Mouse (Mus musculus): ENCODE data around the gene Btnl2. TPM values are rescaled to one million over a fixed set of nuclear protein-coding genes. Genes with fewer than 3 reads are reported as not detected.
"Not testable (repeated sequence)": the region's sequence is repeated elsewhere in the genome, so short reads cannot be mapped to it uniquely, and the experiment has no call there.

The Btnl2 gene
- total RNA-seq (2021): under 1 TPM; 0.50 to 0.74 TPM

DNA sequence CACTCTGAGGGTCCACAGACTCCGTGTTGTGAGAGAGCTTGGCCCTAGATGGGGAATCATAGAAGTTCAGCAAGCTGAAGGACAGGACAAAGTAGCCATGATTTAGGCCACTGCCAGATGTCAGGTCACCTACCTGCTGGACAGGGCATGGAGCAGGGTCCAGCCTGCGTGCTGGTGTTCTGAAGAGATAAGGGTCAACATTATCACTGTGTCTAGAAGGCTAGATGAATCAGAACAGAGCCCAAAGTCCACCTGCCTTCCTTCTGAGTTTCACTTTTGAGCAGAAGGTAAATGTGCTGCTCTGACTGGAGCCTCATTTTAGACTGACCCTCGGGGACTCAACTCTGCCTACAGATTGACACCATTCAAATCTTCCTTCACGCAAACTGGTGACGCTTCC is at the start of gene Btnl2:
Gene Btnl2 (plus strand): TSS at position 284 of the 400 bp plus-strand sequence.
- intact Hi-C loops (cut with DNase I): no loop called here
- no peak for DNase-seq (ENCODE audit: low spot score in 2 of 2)

GRCm38 (mm10) chr17:34305380-34306030 is 49.1 kb upstream of the Btnl2 start, which contains the start of gene H2-Eb1:
TSS of gene H2-Eb1 (plus strand) at chr17:34305867.
- peak; percentile 73 to 85 for DNase-seq (ENCODE audit: low spot score in 2 of 2)
- intact Hi-C loops (cut with DNase I): no loop called here

DNA sequence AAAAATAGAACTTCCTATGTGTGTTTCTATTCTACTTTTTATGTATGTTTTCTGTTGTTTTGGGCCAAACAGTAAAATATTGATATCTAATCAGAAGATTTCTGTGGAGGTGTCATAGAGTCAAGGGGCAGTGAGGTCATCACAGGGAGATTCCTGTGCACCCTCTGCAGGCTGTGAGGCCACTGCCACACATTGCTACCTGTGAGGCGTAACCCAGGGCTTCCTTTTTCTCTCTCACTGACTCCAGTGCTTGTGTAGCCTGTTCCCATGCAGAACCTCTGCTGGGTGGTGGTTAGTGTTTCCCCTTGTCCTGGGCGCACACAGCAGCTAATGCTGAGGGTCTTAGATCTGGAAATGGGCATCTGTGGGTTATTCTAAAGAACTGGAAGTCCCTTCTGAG is 48.2 kb upstream of the Btnl2 start:
- intact Hi-C loops (cut with DNase I): no loop called here
- no peak for DNase-seq (ENCODE audit: low spot score in 2 of 2)

DNA sequence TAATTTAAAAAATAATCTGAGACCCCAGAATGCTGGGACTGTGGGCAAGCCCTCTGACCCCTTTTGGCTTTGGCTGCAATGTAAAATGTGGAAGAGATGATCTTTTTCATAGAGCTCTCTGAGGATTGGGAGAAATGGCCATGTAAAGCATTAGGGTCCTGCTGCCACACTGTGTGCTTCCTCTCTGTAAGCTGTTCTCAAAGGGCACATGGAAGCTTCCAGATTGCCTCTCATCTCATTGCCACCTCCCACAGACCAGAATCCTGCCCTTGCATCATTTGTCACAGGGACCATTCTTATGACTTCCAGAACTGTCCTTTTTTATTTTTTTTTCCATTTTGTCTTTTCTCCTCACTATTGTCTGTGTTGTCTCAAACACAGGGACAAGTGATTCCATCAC is 47.4 kb upstream of the Btnl2 start:
- intact Hi-C loops (cut with DNase I): no loop called here

DNA sequence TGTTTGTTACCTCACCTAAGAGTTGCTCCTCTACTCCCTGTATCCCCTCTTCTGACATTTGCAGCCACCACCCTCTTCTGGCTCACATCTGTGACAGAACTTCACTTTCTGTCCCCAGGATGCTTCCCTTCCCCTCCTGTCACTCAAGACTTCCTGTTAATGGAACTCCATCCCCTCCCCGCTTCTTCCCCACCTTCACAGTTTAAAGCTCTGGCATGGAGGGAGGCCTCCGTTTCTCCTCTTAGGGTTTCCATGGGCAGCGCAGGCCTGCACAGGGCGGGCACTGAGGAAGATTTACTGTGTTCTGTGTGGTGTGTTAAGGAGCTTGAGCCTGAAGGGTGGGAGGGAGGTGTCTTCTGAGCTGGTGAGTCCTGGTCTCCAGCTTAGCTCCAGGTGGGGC is 46.5 kb upstream of the Btnl2 start:
- DNase-seq (ENCODE audit: low spot score in 2 of 2): no peak
- intact Hi-C loops (cut with DNase I): no loop called here

More for the DNA sequence above, 47.4 kb upstream of the Btnl2 start:
- no peak for DNase-seq (ENCODE audit: low spot score in 2 of 2)

GRCm38 (mm10) chr17:34309225-34309624 is 45.4 kb upstream of the Btnl2 start:
- DNase-seq (ENCODE audit: low spot score in 2 of 2): no peak
- intact Hi-C loops (cut with DNase I): no loop called here

- intact Hi-C loops (cut with DNase I): no loop called here
- DNase-seq (ENCODE audit: low spot score in 2 of 2): peak; percentile 69 to 73
Observed at GRCm38 (mm10) chr17:34309683-34310385, 44.8 kb upstream of the Btnl2 start.

DNA sequence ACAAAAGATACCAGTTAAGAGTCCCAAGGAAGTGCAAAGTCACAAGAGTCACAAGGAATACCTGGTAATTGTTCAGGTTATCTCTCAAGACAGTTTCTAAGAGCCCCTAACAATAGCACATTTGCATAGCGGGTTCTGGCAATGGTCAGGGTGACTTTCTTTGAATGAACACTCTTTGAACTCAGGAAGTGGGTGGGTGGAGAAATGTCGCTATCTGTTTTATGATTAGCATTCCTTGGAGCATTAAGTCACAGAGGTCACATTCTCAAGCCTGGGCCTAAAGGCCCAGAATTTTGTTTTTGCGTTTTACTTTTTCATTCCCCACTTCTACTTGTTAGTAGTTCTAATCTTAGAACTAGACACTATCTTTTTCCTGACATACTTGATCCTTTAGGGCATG is 44.1 kb upstream of the Btnl2 start:
- intact Hi-C loops (cut with DNase I); DNase-seq (ENCODE audit: low spot score in 2 of 2): not testable (repeated sequence)

DNA sequence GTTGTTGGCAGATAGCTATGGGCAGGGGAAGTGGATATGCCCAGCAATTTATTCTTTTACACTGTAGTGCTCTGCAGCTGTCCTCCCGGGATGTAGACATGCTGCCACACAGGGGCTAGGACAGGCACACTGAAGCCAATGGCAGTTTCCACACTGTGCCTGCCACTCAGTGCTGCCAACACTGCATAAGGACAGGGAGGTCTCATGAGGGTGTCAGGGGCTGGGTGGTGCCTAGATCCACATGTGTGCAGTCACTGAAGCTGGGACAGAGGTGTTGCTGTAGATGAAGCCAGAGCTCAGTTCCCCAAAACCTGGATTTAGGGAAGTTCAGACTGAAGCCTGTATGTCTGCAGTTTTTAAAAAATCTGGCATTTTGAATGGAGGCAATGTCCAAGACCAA is 42.4 kb upstream of the Btnl2 start:
- intact Hi-C loops (cut with DNase I): loop anchor here (2.0 kb wide), 1 partner anchor 61 kb away; no protein-coding TSS in a partner anchor
- no peak for DNase-seq (ENCODE audit: low spot score in 2 of 2)

GRCm38 (mm10) chr17:34313393-34313792 is 41.2 kb upstream of the Btnl2 start:
- intact Hi-C loops (cut with DNase I): loop anchor here (2.0 kb wide), 1 partner anchor 63 kb away; no protein-coding TSS in a partner anchor
- peak; percentile 60 to 68 for DNase-seq (ENCODE audit: low spot score in 2 of 2)

- DNase-seq (ENCODE audit: low spot score in 2 of 2): no peak
- intact Hi-C loops (cut with DNase I): no loop called here
Observed at GRCm38 (mm10) chr17:34314286-34314685, 40.3 kb upstream of the Btnl2 start.

- intact Hi-C loops (cut with DNase I): no loop called here
- no peak for DNase-seq (ENCODE audit: low spot score in 2 of 2)
Observed at GRCm38 (mm10) chr17:34315512-34315911, 39.1 kb upstream of the Btnl2 start.

DNA sequence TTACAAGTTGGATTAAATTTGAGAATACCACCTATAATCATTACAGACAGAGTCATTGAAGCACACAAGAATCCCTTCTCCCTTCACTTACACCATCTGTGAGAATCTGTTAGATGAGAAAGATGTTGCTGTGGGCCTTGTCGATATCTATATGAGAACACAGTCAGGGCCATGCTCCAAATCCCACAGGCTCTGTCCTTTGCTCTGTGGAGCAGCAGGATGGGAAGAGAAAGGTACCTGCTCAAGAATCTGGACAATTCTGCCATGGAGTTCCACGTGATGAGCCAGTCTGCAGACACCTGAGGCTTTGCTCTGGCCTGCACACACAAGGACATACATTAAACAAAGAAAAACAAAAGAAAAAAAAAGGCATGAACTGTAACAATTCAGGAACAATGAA is 37.9 kb upstream of the Btnl2 start:
- DNase-seq (ENCODE audit: low spot score in 2 of 2): no peak
- intact Hi-C loops (cut with DNase I): no loop called here

DNA sequence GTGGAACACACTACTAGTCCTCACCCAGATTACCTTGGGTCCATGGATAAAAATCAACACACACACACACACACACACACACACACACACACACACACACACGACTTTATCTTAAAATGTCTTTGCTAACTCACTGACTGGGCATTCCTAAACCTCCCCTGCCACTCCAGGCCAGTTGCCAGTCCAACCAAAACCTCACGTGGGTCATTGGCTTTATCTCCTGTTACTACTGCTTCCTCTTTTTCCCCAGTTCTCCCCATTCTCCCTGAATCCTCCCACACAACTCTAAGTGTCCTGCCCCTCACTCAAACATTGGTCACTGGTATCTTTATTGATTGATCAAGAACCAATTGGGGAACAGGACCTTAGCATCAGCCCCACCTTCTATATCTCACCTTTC is 37.3 kb upstream of the Btnl2 start:
- no peak for DNase-seq (ENCODE audit: low spot score in 2 of 2)

GRCm38 (mm10) chr17:34325436-34325835 is 29.2 kb upstream of the Btnl2 start, which contains the start of gene H2-Eb2:
TSS of gene H2-Eb2 (plus strand) at chr17:34325665.
- intact Hi-C loops (cut with DNase I): no loop called here
- DNase-seq (ENCODE audit: low spot score in 2 of 2): no peak

More for the DNA sequence above, 37.3 kb upstream of the Btnl2 start:
- intact Hi-C loops (cut with DNase I): no loop called here

- intact Hi-C loops (cut with DNase I): no loop called here
- no peak for DNase-seq (ENCODE audit: low spot score in 2 of 2)
Observed at GRCm38 (mm10) chr17:34326373-34326772, 28.2 kb upstream of the Btnl2 start.

DNA sequence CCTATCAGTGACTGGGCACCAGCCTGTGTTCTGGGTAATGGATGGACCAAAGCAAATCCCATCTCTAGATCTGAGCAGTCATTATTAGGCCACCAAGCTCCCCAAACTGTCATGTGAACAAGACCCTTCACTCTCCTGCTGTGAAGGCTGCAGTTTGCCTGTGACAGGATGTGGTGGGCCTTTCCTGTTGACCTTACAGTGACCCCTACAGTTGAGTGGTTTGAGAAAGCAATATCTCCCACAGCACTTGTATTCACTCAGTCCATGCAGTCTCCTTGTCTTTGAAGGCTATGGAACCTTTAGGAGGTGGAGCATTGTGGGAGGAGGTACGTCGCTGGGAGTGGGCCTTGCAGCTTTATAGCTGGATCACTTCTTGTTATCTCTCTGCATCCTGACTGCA is 24.8 kb upstream of the Btnl2 start:
- intact Hi-C loops (cut with DNase I): no loop called here

DNA sequence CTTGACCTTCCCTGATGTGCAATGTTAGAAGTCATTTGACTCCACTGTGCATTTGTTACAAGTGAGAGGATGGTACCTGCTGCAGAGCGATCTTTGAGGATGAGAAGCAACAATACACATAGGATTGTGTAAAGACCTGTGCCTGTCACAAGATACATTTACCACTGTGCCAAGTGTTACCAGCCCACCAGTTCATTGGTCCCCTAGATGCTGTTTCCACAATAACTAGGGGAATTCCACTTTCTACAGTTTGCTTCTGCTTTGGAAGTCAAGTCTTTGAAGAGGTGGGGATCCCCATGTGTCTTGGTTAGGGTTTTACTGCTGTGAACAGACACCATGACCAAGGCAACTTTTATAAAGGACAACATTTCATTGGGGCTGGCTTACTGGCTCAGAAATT is 23.4 kb upstream of the Btnl2 start:
- DNase-seq (ENCODE audit: low spot score in 2 of 2): no peak

More for the DNA sequence above, 24.8 kb upstream of the Btnl2 start:
- DNase-seq (ENCODE audit: low spot score in 2 of 2): no peak

GRCm38 (mm10) chr17:34340619-34341402 is 13.8 kb upstream of the Btnl2 start:
- no peak for DNase-seq (ENCODE audit: low spot score in 2 of 2)
- intact Hi-C loops (cut with DNase I): no loop called here

More for the DNA sequence above, 23.4 kb upstream of the Btnl2 start:
- intact Hi-C loops (cut with DNase I): no loop called here

DNA sequence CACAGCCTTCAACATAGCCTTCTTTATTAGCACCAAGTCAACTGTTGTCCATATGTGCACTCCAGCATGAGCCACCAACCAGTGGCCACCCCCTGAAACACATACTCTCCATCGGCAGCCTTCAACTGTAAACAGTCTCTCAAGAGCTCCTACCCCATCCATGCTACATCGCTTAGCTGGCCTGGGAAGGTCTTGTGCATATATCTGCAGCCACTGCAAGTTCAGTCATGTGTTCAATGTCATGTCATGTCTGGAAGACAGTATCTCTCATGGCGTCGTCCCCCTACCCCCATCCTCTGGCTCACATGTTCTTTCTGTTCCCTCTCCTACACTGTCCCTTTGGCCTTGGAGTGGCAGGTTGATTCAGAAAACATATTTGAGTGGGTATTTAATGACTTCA is 9.7 kb upstream of the Btnl2 start:
- no peak for DNase-seq (ENCODE audit: low spot score in 2 of 2)
- intact Hi-C loops (cut with DNase I): no loop called here
